Mouse (Mus musculus) testis, adult 2 months (tissue): Measurements from ENCODE around the gene Lmntd1. TPM values are rescaled to one million over a fixed set of nuclear protein-coding genes. Genes with fewer than 3 reads are reported as not detected.
A peak's percentile ranks its signal among the peaks of the same experiment; 100 is the strongest.

Experiments
- H3K27ac ChIP-seq: fragments of 200-500 bp; 2 replicates; pipeline ENCODE4 v1.5.1; 2012; ENCODE audit warnings: low read depth, low read length; ENCODE audit not compliant: control insufficient read depth, insufficient read depth
- H3K27me3 ChIP-seq: fragments of 200-500 bp; 2 replicates; pipeline ENCODE4 v1.6.1; 2012; ENCODE audit warnings: mild to moderate bottlenecking, low read length, moderate library complexity; ENCODE audit not compliant: control insufficient read depth, insufficient read depth
- H3K36me3 ChIP-seq: fragments of 200-500 bp; 2 replicates; pipeline ENCODE4 v1.6.1; 2012; ENCODE audit warnings: mild to moderate bottlenecking, low read length; ENCODE audit not compliant: control insufficient read depth, insufficient read depth
- H3K4me1 ChIP-seq: fragments of 200-500 bp; 2 replicates; pipeline ENCODE4 v1.6.1; 2012; ENCODE audit warnings: low read length; ENCODE audit not compliant: control insufficient read depth, insufficient read depth
- H3K4me3 ChIP-seq: fragments of 200-500 bp; 2 replicates; pipeline ENCODE4 v1.5.1; 2012; ENCODE audit warnings: low read depth, mild to moderate bottlenecking, low read length, moderate library complexity, mixed read lengths; ENCODE audit not compliant: control insufficient read depth
- CTCF ChIP-seq: fragments of 200-500 bp; IDR thresholded peaks from 2 replicates; pipeline ENCODE4 v1.5.1; 2012; ENCODE audit warnings: low read depth, mild to moderate bottlenecking, inconsistent platforms, low read length, moderate library complexity; ENCODE audit not compliant: control insufficient read depth, insufficient read depth, insufficient replicate concordance
- POLR2A ChIP-seq: fragments of 200-500 bp; IDR thresholded peaks from 2 replicates; pipeline ENCODE4 v1.6.1; 2012; ENCODE audit warnings: low read depth, mild to moderate bottlenecking, inconsistent platforms, low read length, moderate library complexity; ENCODE audit not compliant: control insufficient read depth
- polyA plus RNA-seq: library from polyadenylated mRNA; depleted of rRNA; stranded (reverse); fragments of >200 nt; gene quantifications from 2 replicates; pipeline ENCODE4 v1.2.3, GENCODE M21; 2012

The Lmntd1 gene
- polyA plus RNA-seq, 1 experiment = 37.9 TPM

DNA sequence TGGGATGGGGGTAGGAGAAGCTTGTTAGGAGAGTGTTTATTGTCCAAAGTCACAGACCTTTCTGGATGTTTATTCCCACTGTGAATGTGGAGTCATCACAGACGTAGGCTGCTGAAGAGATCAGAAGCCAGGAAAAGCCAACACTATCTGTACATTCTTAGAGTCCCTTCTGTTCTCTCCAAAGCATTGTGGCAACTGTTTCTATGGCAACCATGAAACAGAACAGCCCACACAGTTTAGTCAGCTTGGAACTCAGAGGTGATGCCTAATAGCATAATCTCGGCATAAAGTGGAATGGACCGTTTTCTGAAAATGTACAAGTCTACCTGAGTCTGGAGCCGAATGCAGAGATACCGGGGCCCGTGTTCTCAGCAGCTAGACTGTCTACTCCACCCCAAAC lies 226.7 kb downstream of the Lmntd1 start:
- no peak for TF ChIP-seq CTCF
- TF ChIP-seq POLR2A = no peak; the same call in 1 of the 2 replicates
- H3K4me1 ChIP-seq = no peaks in the 10 kb centered on the region; the same call in none of the 2 replicates
- H3K4me3 ChIP-seq = peak overlapping the region; percentile 81
- no peak overlapping the region for H3K27ac ChIP-seq
- H3K27me3 ChIP-seq = no peaks in the 10 kb centered on the region
- no peaks in the 10 kb centered on the region for H3K36me3 ChIP-seq

- TF ChIP-seq POLR2A (no peak), CTCF (no peak)
Observed at GRCm38 (mm10) chr6:145382586-145383380, 231.3 kb downstream of the Lmntd1 start.

DNA sequence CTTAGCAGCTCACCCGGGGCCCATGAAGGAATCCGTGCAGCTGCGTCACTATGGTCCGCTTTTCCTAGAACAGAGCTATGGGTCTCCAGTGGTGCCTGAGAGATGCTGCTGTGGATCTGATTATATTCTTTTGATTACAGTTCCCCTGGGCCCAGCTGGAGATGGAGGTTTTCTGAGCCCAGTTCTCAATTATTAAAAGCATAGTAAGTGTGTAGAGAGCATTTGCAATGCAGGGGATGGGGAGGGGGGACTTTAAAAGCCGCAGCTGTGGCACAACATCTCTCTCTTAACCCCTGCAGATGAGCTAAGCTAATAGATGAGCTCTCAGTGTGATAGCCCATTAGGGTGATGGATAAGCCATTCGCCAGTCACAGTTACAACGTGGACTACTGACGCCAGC lies 233.2 kb downstream of the Lmntd1 start:
- Histone ChIP-seq H3K36me3 (no peaks in the 10 kb centered on the region), H3K4me3 (no peak overlapping the region), H3K4me1 (no peaks in the 10 kb centered on the region), H3K27ac (no peak overlapping the region), H3K27me3 (no peaks in the 10 kb centered on the region)
- no peak for TF ChIP-seq POLR2A
- no peak for TF ChIP-seq CTCF

More at GRCm38 (mm10) chr6:145382586-145383380, 231.3 kb downstream of the Lmntd1 start:
- H3K27ac ChIP-seq = no peak overlapping the region; the same call in 1 of the 2 replicates
- H3K27me3 ChIP-seq = no peaks in the 10 kb centered on the region
- no peaks in the 10 kb centered on the region; the same call in 1 of the 2 replicates for H3K4me1 ChIP-seq
- H3K36me3 ChIP-seq = no peaks in the 10 kb centered on the region
- no peak overlapping the region for H3K4me3 ChIP-seq

- H3K4me3 ChIP-seq = no peak overlapping the region
- no peak overlapping the region for H3K27ac ChIP-seq
- TF ChIP-seq CTCF = no peak
- TF ChIP-seq POLR2A = no peak
- H3K36me3 ChIP-seq = no peaks in the 10 kb centered on the region
- H3K4me1 ChIP-seq = no peaks in the 10 kb centered on the region
- H3K27me3 ChIP-seq = no peaks in the 10 kb centered on the region
Observed at GRCm38 (mm10) chr6:145379175-145379574, 234.9 kb downstream of the Lmntd1 start.

DNA sequence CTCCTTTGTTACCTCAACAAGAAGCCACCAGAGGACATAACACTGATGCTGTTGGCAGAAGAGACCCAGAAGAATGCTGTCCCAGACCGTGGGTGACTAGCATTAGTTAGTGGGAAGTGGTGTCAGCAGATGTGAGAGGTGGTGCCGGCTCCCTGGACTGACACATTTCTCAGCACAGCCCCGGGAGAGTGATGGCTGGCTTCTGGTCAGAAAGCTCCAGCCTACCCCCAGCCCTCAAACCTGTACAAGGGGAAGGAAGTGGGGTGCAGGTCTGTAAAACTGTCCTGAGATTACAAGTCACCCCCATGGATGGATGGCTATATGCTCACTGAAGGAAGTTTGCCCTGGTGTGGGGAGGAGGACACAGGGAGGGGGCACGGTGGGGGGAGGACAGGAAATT lies 235.4 kb downstream of the Lmntd1 start:
- TF ChIP-seq CTCF = no peak
- no peak for TF ChIP-seq POLR2A
- no peaks in the 10 kb centered on the region for H3K36me3 ChIP-seq
- no peak overlapping the region for H3K4me3 ChIP-seq
- no peaks in the 10 kb centered on the region for H3K27me3 ChIP-seq
- no peaks in the 10 kb centered on the region for H3K4me1 ChIP-seq
- no peak overlapping the region for H3K27ac ChIP-seq

GRCm38 (mm10) chr6:145374372-145374771 lies 239.7 kb downstream of the Lmntd1 start:
- Histone ChIP-seq H3K27me3 (no peaks in the 10 kb centered on the region), H3K36me3 (no peaks in the 10 kb centered on the region), H3K4me1 (no peaks in the 10 kb centered on the region), H3K27ac (no peak overlapping the region), H3K4me3 (no peak overlapping the region)
- TF ChIP-seq POLR2A (no peak), CTCF (no peak)

DNA sequence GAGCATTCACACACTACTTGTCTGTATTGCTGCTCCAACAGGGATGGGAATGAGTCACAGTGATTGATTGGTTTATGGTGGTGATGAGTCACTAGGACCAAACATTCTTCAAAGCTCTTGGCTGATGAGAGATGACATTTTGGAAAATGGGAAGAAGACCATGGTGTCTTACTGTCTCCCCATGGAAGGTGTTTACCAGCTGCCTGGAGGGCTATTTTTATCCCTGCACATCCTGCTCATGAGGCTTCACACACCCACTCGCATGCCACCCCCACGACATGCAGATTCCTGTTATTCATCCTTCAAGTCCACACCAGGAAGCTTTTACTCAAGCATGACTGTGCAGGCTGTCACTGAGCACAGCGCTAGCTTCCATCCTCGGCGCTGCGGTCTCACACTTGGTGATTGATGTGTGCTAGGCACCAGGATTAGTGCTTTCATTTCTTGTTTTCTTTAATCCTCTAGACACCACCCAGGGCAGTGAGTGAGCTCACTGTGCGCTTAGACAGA lies 240.4 kb downstream of the Lmntd1 start:
- H3K27me3 ChIP-seq = no peaks in the 10 kb centered on the region
- H3K27ac ChIP-seq = no peak overlapping the region
- no peak overlapping the region for H3K4me3 ChIP-seq
- TF ChIP-seq POLR2A (no peak), CTCF (no peak)
- no peaks in the 10 kb centered on the region for H3K4me1 ChIP-seq
- H3K36me3 ChIP-seq = no peaks in the 10 kb centered on the region
